ENCODE assay signal across 8 mouse cellular contexts in genomic region chr16:18066060-18067009, GRCm38 (mm10). TPM values are rescaled to one million over a fixed set of nuclear protein-coding genes. Genes with fewer than 3 reads are reported as not detected.
DNase-seq lines count a peak whose midpoint lies in the region; ATAC-seq lines count a peak whose summit lies in the region.

No protein-coding gene starts in this region.

- H3K9me3 ChIP-seq in embryonic facial prominence, embryonic 10.5 days, result no peaks in the 10 kb centered on the region
- H3K9me3 ChIP-seq in midbrain, embryonic 11.5 days (ENCODE audit: control insufficient read depth, low read length), result no peaks in the 10 kb centered on the region

- peak overlapping the region; percentile 91 for H3K9ac ChIP-seq in midbrain, embryonic 11.5 days (ENCODE audit: low read length)

- peak; percentile 97 for DNase-seq in adrenal gland, postnatal 14 days
- peak; percentile 97 for DNase-seq in embryonic facial prominence, embryonic 10.5 days (ENCODE audit: low spot score)
- peak; percentile 91 for DNase-seq in kidney, adult 11 months
- DNase-seq in left cerebral cortex, postnatal 4 days, result peak; percentile 95
- peak; percentile 99 for DNase-seq in midbrain, embryonic 11.5 days (ENCODE audit: low spot score, missing footprints)
- DNase-seq in right cerebral cortex, postnatal 4 days, result peak; percentile 98
- DNase-seq in yolk sac, embryonic 10.5 days (ENCODE audit: low spot score), result peak; percentile 92

- WGBS in embryonic facial prominence, embryonic 10.5 days, result under 1% methylated on average over 81 of the region's 81 CpGs
- WGBS in midbrain, embryonic 11.5 days, result under 1% methylated on average over 79 of the region's 81 CpGs

- peak; percentile 98 for ATAC-seq in granulocyte monocyte progenitor cell, adult 5-6 weeks (replicated peaks; ENCODE audit: poor library complexity, severe bottlenecking)
- ATAC-seq in midbrain, embryonic 11.5 days (ENCODE audit: low FRiP score), result peak; percentile 98

- peak overlapping the region; percentile 73 for H3K4me3 ChIP-seq in embryonic facial prominence, embryonic 10.5 days
- peak overlapping the region; percentile 94 for H3K4me3 ChIP-seq in midbrain, embryonic 11.5 days (ENCODE audit: low read depth, low read length)

- H3K36me3 ChIP-seq in embryonic facial prominence, embryonic 10.5 days (replicated peaks), result peaks cover 36% of the 10 kb centered on the region
- 0 out of 2 replicates have a peak, but pooled peaks cover 2% of the 10 kb centered on the region for H3K36me3 ChIP-seq in midbrain, embryonic 11.5 days (ENCODE audit: control insufficient read depth, insufficient read depth, low read length)

- H3K27ac ChIP-seq in embryonic facial prominence, embryonic 10.5 days (replicated peaks), result peak overlapping the region; percentile 95
- peak overlapping the region; percentile 92 for H3K27ac ChIP-seq in midbrain, embryonic 11.5 days (ENCODE audit: low read depth, low read length)

- intact Hi-C loops in left cerebral cortex, postnatal 4 days (cut with DNase I), result no loop called here

- peaks cover 17% of the 10 kb centered on the region for H3K4me1 ChIP-seq in embryonic facial prominence, embryonic 10.5 days
- H3K4me1 ChIP-seq in midbrain, embryonic 11.5 days (ENCODE audit: control insufficient read depth, insufficient read depth, low read length), result peaks cover 9% of the 10 kb centered on the region

- H3K4me2 ChIP-seq in midbrain, embryonic 11.5 days, result peak overlapping the region; percentile 83

- no peaks in the 10 kb centered on the region for H3K27me3 ChIP-seq in embryonic facial prominence, embryonic 10.5 days (replicated peaks; ENCODE audit: low read depth, poor library complexity, severe bottlenecking)
- no peaks in the 10 kb centered on the region for H3K27me3 ChIP-seq in midbrain, embryonic 11.5 days (ENCODE audit: control insufficient read depth, insufficient read depth, low read length)

RNA-seq across cellular contexts. Expression of gene Dgcr6, which starts 13.7 kb away (rescaled TPM):
- total RNA-seq in adrenal gland, postnatal 14 days (2021), result 55.3 and 58.7 TPM in 2 replicates
- 151 and 165 TPM in 2 replicates for polyA plus RNA-seq in embryonic facial prominence, embryonic 10.5 days (2016; fragmentation: Nextera tagmentation; extraction: Ambion mirVana)
- total RNA-seq in granulocyte monocyte progenitor cell, adult 5-6 weeks (2014; fragmentation: Nextera tagmentation), result 22.3 and 53.9 TPM in 2 replicates
- 19.7 and 24.1 TPM in 2 replicates for total RNA-seq in granulocyte monocyte progenitor cell, adult 5-6 weeks (2017)
- total RNA-seq in left cerebral cortex, postnatal 4 days (2021), result 10 to 100 TPM; 80.9 to 85.8 TPM
- polyA plus RNA-seq in midbrain, embryonic 11.5 days (2014; fragmentation: Nextera tagmentation; extraction: Ambion mirVana), result 128 and 134 TPM in 2 replicates

RNA-seq across cellular contexts. Expression of gene Prodh, which starts 23.7 kb away (rescaled TPM):
- total RNA-seq in adrenal gland, postnatal 14 days (2021), result 37.6 and 37.9 TPM in 2 replicates
- 16.2 and 16.9 TPM in 2 replicates for polyA plus RNA-seq in embryonic facial prominence, embryonic 10.5 days (2016; fragmentation: Nextera tagmentation; extraction: Ambion mirVana)
- 30.0 and 39.3 TPM in 2 replicates for total RNA-seq in granulocyte monocyte progenitor cell, adult 5-6 weeks (2014; fragmentation: Nextera tagmentation)
- 57.8 and 64.9 TPM in 2 replicates for total RNA-seq in granulocyte monocyte progenitor cell, adult 5-6 weeks (2017)
- total RNA-seq in left cerebral cortex, postnatal 4 days (2021), result 1 to 10 TPM; 4.8 to 6.4 TPM
- polyA plus RNA-seq in midbrain, embryonic 11.5 days (2014; fragmentation: Nextera tagmentation; extraction: Ambion mirVana), result 6.9 and 7.6 TPM in 2 replicates

Comparison
In these comparisons a context has a peak if more than half of its experiments do, and no peak if none do; other contexts are left out.
1. Peak in every context shown above with its lines: DNase-seq, ATAC-seq, H3K4me3 ChIP-seq and H3K27ac ChIP-seq.